Mouse (Mus musculus) MEL (cell line): Measurements from ENCODE around the gene Gamt.

Experiments used
- CTCF ChIP-seq, 3 experiments: IDR thresholded peaks in 2 of 3; conservative IDR thresholded peaks in 1 of 3; 2 replicates each; pipeline ENCODE4 v1.5.1; 2011 to 2012; ENCODE audit warnings: low read length in 3 of 3, low read depth in 2 of 3, mild to moderate bottlenecking in 2 of 3, improper control_type of control experiment in 1 of 3, inconsistent platforms in 1 of 3, mixed read lengths in 1 of 3, moderate library complexity in 1 of 3; ENCODE audit not compliant: control insufficient read depth in 1 of 3, insufficient read depth in 1 of 3, poor library complexity in 1 of 3, severe bottlenecking in 1 of 3
- USF2 ChIP-seq, 2 experiments: IDR thresholded peaks; 2 replicates each; pipeline ENCODE4 v1.6.1; 2011 to 2012; ENCODE audit warnings: improper control_type of control experiment in 2 of 2, low read length in 2 of 2, borderline replicate concordance in 1 of 2, inconsistent platforms in 1 of 2, low read depth in 1 of 2, mild to moderate bottlenecking in 1 of 2; ENCODE audit not compliant: insufficient read depth in 1 of 2

- TF ChIP-seq CTCF (IDR thresholded peaks at IDR 0.05 in 2 of 3, conservative IDR thresholded peaks at IDR 0.05 in 1 of 3; ENCODE audit: control insufficient read depth in 1 of 3, insufficient read depth in 1 of 3, low read depth in 2 of 3, low read length in 3 of 3, poor library complexity in 1 of 3, severe bottlenecking in 1 of 3) (no peak), USF2 (IDR thresholded peaks at IDR 0.05; ENCODE audit: borderline replicate concordance in 1 of 2, insufficient read depth in 1 of 2, low read depth in 1 of 2, low read length in 2 of 2) (no peak)
Observed at GRCm38 (mm10) chr10:80273847-80274246, 13.0 kb upstream of the Gamt start.
